Mouse (Mus musculus): Measurements from ENCODE around the gene Flna.

DNA sequence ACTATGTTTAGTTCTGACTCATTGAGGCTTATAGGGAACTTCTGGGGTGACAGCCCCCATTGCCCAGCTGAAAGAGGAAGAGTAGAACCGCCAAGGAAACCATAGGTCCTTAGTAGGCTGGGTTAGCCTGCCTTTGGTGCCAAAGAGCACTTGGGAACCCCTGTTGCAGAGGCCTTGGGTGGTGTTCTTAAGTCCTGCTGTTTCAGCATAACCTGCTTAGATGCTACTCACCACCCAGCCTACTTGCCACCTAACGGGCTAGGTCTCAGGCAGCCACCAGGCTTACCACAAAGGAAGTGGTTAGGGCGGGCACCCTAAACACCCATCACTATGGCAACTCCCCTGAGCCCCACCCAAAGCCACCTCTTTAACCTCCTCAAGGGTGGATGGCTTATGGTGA lies 5.8 kb downstream of the Flna start:
- TF ChIP-seq CTCF (IDR thresholded peaks at IDR 0.05; ENCODE audit: low read depth, low read length) (no peak), POLR2A (IDR thresholded peaks at IDR 0.05; ENCODE audit: insufficient read depth, low read length) (no peak), EP300 (IDR thresholded peaks at IDR 0.05; ENCODE audit: insufficient read depth, low read depth, low read length) (no peak)

All from ES-Bruce4 (cell line).